Mouse (Mus musculus) heart, postnatal 14 days (tissue): ENCODE measurements around the gene Samd9l. TPM values are rescaled to one million over a fixed set of nuclear protein-coding genes. Genes with fewer than 3 reads are reported as not detected.
A peak's percentile ranks its signal among the peaks of the same experiment; 100 is the strongest.
"Not testable (repeated sequence)": the region's sequence is repeated elsewhere in the genome, so short reads cannot be mapped to it uniquely, and the experiment has no call there.

Source experiments
- DNase-seq, 2 experiments: peaks; one replicate each; pipeline ENCODE4 v3.0.0; 2021 to 2022
- intact Hi-C: fragments of 180-260 bp; cut with DNase I; formaldehyde crosslinking; loops from one replicate; pipeline ENCODE4 v1.15.1; 2025
- long read RNA-seq, 2 experiments: library from polyadenylated mRNA; stranded (forward); transcript quantifications; one replicate each; pipeline ENCODE4 v2.0.0; 2021
- total RNA-seq, 2 experiments: library from RNA; stranded (reverse); gene quantifications; 2 replicates each; pipeline ENCODE4 v1.2.3; 2021

Samd9l gene
- 10 to 100 TPM; 10.1 to 11.5 TPM for total RNA-seq
- long read RNA-seq, experiment 1, full-length matches to known transcripts = 8 of 8 reads
- long read RNA-seq, experiment 1, partial matches to known transcripts = 0 of 8 reads
- long read RNA-seq, experiment 1, other reads (novel, unspliced or antisense) = 0 of 8 reads
- long read RNA-seq, experiment 2, full-length matches to known transcripts = 6 of 6 reads
- long read RNA-seq, experiment 2, partial matches to known transcripts = 0 of 6 reads
- long read RNA-seq, experiment 2, other reads (novel, unspliced or antisense) = 0 of 6 reads

DNA sequence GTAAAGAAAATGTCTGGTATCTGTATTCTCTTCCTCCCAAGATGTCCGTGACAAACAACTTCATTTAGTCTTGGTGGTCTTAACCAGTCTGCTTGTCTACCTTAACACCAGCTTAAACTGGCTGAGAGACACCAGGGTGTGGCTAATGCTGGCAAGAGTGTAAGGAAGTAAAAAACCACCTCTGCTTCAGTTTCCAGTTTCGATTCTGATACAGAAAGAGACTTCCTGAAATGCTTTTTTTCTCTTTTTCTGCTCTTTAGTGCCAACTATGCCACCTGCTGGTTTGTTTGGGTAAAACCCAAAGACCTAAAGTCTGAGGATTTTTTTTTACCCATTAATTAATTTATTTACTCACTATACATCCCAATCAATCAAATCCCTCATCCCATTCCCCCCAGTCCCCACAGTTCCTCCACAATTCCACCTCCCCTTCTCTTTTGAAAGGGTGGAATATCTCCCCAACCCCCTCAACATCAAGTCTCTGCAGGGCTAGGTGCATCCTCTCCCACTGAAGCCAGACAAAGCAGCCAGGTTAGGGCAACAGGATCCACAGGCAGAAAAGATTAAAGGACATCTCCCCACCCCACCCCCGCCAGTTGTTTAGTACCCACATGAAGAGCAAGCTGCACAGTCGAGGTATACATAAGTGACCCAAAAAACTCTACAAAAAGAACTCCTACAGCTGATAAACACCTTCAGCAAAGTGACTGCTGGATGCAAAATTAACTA lies at the start of gene Samd9l:
Samd9l (minus strand) TSS at position 233 of the 729 bp plus-strand sequence.
- intact Hi-C loops = loop anchor here (5.0 kb wide), 1 partner anchor 57 kb away; no protein-coding TSS in a partner anchor
- peak; percentile 66 to 83 for DNase-seq

GRCm38 (mm10) chr6:3447404-3447803 lies 48.0 kb upstream of the Samd9l start:
- intact Hi-C loops = no loop called here
- peak; percentile 56 to 73 for DNase-seq

DNA sequence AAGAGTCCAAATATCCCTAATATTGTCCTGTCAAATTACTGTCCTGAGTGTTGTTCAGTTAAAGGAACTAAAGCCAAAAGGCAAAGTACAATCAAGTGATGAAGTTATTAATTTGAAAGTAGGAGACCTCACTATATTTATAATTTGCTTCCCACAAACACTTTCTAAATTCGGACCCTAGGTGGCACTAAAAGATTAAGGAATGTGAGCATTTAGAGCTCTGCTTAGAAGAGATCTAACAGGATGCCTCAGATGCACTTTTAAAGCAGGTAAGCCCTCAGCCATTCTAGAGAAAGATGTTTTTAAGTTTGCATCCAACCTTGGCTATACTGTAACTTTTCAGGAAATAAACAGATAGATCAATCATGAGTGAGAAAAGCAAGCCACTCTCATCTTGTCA lies 44.5 kb upstream of the Samd9l start:
- intact Hi-C loops = no loop called here

DNA sequence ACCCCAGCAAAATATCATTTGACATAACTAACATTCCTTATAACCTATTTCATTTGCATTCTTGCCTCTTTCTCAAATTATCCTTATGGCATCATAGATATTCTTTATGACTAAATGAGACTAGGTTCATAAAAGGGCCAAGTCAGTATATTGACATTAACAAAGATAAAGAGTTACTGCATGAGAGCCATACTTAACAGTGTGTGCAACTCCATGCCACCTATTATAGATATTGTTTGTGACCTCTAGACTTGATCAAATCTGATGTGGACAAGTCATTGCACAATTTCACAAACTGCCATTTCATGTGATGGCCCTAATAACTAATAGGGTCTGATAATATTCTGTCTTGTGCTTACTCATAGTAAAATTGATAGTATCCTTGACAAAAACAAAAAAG lies 36.7 kb upstream of the Samd9l start:
- intact Hi-C loops = no loop called here
- no peak for DNase-seq

More for the DNA sequence above, 44.5 kb upstream of the Samd9l start:
- DNase-seq = no peak

DNA sequence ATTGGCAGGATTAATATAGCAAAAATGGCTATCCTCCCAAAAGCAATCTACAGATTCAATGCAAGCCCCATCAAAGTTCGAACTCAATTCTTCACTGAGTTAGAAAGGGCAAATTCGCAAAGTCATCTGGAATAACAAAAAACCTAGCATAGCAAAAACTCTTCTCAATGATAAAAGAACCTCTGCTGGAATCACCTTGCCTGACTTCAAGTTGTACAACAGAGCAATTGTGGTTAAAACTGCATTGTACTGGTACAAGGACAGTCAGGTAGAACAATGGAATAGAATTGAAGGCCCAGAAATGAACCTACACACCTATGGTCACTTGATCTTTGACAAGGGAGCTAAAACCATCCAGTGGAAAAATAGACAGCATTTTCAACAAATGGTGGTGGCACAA lies 31.6 kb upstream of the Samd9l start:
- intact Hi-C loops, DNase-seq: not testable (repeated sequence)

DNA sequence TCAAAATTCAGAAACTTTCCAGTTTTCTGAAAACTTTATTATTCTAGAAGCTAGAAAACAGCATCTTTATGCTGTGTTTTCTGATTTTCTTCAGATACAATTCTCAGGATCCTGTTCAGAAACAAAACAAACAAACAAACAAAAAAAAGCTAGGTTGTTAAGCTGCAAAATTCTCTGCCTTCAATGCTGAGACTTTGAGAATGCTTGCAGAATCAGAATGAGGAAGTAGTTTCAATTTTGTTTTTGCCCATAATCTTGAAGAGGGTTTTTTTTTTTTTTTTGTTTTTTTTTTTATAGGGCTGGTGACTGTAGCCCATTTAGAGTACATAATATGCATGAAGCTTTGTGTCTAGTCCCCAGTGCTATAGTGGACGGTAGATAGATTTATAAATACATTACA lies 27.7 kb upstream of the Samd9l start:
- DNase-seq = no peak
- intact Hi-C loops = loop anchor here (2.0 kb wide), 1 partner anchor 38 kb away; no protein-coding TSS in a partner anchor

DNA sequence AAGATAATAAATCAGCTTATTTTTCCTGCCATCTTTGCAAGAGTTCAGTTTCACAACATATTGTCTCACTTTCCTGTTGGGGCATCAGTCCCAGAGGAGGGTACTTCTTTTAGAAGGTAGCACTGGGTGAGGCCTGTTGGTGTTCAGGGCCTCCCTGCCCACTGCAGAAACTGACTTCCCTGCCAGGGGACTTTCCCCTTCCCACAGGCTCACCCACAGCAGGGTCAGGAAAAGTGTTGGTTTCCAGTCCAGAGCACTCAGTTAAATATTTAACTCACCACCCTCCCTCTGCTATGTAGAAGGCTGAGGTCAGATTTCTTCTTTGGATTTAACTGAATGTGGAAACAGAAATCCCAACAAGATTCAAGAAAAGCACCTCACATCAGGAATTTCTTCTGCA lies 26.0 kb upstream of the Samd9l start:
- DNase-seq, intact Hi-C loops: not testable (repeated sequence)

DNA sequence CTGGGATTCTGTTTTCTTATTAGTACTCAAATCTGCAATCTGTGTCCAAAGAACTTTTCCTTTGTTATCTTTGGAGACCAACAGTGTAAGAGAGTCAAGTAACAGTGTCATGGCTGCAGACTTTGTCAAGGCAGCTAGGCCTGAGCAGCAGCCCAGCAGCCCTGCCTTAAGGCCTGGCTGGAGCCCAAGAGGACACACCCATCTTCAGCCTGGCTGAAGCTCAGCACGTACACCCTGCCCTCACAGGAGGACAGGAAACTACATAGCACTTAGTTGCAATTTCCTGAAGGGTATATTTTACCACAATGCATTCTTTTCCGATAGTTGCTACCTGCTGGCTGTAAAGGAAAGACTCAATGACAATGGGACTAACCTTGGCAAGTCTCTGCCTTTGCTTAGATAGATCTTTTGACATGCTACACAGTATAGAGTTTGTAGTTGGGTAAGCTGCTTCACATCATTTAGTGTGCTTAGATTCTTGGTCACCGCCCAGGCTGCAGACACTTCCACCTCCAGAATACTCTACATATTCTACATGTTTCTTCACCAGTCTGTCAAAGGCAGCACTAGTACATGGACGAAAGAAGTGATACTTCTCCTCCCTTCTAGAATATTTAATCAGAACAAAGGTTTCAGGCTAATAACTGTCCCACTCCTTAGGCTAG lies 25.4 kb upstream of the Samd9l start:
- intact Hi-C loops = not testable (repeated sequence)
- peak; percentile 56 to 58 for DNase-seq

DNA sequence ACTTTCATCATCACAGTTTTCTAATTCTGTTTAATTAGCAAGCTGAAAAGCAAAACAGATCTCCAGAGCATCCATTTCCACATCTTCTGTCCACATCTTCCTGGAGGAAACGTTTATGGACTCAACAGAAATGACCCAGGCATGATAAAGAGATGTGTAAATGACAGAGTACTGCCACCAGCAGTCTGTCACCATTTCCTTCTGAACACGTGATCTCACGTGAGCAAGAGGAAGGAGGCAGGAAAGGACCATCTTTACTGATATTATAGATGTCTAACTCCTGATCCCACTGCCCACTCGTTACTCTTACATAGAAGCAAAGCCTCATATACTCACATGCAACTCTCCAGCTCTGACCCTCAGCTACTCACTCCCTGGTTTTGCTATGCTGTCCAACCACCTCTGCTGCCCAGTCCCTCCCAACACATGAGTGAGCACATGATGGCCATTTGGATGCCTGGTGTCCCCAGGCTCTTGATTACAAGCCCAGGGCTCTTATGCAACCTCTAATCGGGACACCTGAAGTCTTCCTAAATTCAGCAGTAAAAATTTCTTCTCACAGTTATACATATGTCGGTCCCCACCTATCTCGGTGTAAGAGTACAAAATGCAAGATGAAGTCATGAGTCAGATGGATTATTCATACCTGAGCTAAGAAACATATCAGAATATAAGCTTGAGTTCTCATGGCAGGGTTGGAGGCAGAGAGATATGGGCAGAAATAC lies 2.0 kb downstream of the Samd9l start:
- DNase-seq = not testable (repeated sequence)
- intact Hi-C loops = loop anchor here (5.0 kb wide), 1 partner anchor 55 kb away; no protein-coding TSS in a partner anchor

GRCm38 (mm10) chr6:3395921-3396611 lies 3.3 kb downstream of the Samd9l start:
- not testable (repeated sequence) for DNase-seq
- intact Hi-C loops = loop anchor here (5.0 kb wide), 1 partner anchor 54 kb away; no protein-coding TSS in a partner anchor

GRCm38 (mm10) chr6:3389995-3390394 lies 9.4 kb downstream of the Samd9l start:
- intact Hi-C loops = loop anchor here (2.0 kb wide), 1 partner anchor 37 kb away; no protein-coding TSS in a partner anchor
- DNase-seq = no peak

DNA sequence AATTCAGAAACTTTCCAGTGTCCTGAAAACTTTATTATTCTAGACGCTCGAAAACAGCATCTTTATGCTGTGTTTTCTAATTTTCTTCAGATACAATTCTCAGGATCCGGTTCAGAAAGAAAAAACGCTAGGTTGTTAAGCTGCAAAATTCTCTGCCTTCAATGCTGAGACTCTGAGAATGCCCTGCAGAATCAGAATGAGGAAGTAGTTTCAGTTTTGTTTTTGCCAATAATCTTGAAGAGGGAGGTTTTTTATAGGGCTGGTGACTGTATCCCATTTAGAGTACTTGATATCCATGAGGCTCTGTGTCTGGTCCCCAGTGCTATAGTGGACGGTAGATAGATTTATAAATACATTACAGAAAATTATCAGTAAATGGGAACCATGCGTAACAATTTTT lies 12.8 kb downstream of the Samd9l start:
- no peak for DNase-seq
- intact Hi-C loops = no loop called here

DNA sequence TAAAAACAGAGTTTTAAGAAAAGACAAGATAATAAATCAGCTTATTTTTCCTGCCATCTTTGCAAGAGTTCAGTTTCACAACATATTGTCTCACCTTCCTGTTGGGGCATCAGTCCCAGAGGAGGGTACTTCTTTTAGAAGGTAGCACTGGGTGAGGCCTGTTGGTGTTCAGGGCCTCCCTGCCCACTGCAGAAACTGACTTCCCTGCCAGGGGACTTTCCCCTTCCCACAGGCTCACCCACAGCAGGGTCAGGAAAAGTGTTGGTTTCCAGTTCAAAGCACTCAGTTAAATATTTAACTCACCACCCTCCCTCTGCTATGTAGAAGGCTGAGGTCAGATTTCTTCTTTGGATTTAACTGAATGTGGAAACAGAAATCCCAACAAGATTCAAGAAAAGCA lies 14.6 kb downstream of the Samd9l start:
- intact Hi-C loops, DNase-seq: not testable (repeated sequence)

GRCm38 (mm10) chr6:3384115-3384791 lies 15.1 kb downstream of the Samd9l start:
- intact Hi-C loops, DNase-seq: not testable (repeated sequence)

GRCm38 (mm10) chr6:3379146-3379545 lies 20.2 kb downstream of the Samd9l start:
- DNase-seq = no peak
- intact Hi-C loops = no loop called here

GRCm38 (mm10) chr6:3376687-3377086 lies 22.7 kb downstream of the Samd9l start:
- no peak for DNase-seq
- intact Hi-C loops = no loop called here

DNA sequence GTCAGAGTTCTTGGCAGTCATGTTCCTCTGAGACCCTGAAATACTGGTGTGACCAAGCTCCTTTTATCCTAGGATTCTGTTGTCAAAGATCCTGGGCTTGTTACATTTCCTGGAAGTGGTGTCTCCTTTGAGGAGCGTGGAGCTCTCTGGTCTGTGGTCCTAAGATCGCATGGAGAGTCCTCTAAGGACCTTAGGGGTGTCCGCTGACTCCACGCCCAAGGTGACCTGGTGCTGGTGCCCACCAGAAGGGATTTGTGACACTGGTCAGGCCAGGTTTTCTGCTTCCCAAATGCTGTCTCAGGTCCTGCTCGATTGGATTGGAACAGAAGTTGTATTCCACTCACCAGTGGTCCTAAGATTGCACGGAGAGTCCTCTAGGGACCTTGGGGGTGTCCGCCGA lies 29.8 kb downstream of the Samd9l start:
- intact Hi-C loops = no loop called here
- no peak for DNase-seq

DNA sequence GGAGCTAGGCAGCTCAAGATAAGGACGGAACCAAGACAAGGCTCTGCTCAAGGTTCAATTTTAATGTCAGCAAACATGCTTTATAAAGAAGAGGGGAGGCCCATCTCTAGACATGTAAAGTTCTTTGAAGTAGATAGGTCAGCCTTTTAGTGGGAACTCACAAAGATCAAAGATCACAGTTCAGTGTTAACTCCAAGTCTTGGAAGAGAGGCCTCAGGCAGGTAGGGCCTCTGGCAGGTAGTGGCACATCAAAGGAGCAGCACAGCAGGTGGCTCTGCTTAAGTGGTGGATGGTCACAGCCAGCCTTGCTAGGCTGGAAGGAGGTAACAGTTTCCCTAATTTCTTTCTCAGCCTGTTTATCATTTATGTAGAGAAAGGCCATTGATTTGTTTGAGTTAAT lies 33.8 kb downstream of the Samd9l start:
- DNase-seq, intact Hi-C loops: not testable (repeated sequence)

DNA sequence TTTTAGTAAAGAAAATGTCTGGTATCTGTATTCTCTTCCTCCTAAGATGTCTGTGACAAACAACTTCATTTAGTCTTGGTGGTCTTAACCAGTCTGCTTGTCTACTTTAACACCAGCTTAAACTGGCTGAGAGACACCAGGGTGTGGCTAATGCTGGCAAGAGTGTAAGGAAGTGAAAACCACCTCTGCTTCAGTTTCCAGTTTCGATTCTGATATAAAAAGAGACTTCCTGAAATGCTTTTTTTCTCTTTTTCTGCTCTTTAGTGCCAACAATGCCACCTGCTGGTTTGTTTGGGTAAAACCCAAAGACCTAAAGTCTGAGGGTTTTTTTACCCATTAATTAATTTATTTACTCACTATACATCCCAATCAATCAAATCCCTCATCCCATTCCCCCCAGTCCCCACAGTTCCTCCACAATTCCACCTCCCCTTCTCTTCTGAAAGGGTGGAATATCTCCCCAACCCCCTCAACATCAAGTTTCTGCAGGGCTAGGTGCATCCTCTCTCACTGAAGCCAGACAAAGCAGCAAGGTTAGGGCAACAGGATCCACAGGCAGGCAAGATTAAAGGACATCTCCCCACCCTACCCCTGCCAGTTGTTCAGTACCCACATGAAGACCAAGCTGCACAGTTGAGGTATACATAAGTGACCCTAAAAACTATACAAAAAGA lies 53.3 kb downstream of the Samd9l start:
- DNase-seq = peak; percentile 13 to 47

More for the DNA sequence above, 53.3 kb downstream of the Samd9l start:
- intact Hi-C loops = not testable (repeated sequence)
